Mouse (Mus musculus): ENCODE data around the gene Fgd6.

GRCm38 (mm10) chr10:94129680-94130119, 93.9 kb downstream of the Fgd6 start:
- TF ChIP-seq POLR2A (IDR thresholded peaks at IDR 0.05; ENCODE audit: borderline replicate concordance, extremely low read depth, low read depth, low read length): no peak
- no peak for TF ChIP-seq CTCF (IDR thresholded peaks at IDR 0.05; ENCODE audit: insufficient read depth, low read length)
